Mouse (Mus musculus) gastrocnemius, postnatal 36 days (tissue): ENCODE data around the gene Nelfcd. TPM values are rescaled to one million over a fixed set of nuclear protein-coding genes. Genes with fewer than 3 reads are reported as not detected.

ENCODE experiments used
- DNase-seq, 2 experiments: peaks; one replicate each; pipeline ENCODE4 v3.0.0; 2022
- intact Hi-C: fragments of 180-260 bp; cut with DNase I; formaldehyde crosslinking; loops from one replicate; pipeline ENCODE4 v1.15.1; 2025
- total RNA-seq, 2 experiments: library from RNA; stranded (reverse); gene quantifications; 2 replicates each; pipeline ENCODE4 v1.2.3; 2021

The Nelfcd gene
- total RNA-seq, 2 experiments from 2014 or later: 19.2 to 21.2 TPM

DNA sequence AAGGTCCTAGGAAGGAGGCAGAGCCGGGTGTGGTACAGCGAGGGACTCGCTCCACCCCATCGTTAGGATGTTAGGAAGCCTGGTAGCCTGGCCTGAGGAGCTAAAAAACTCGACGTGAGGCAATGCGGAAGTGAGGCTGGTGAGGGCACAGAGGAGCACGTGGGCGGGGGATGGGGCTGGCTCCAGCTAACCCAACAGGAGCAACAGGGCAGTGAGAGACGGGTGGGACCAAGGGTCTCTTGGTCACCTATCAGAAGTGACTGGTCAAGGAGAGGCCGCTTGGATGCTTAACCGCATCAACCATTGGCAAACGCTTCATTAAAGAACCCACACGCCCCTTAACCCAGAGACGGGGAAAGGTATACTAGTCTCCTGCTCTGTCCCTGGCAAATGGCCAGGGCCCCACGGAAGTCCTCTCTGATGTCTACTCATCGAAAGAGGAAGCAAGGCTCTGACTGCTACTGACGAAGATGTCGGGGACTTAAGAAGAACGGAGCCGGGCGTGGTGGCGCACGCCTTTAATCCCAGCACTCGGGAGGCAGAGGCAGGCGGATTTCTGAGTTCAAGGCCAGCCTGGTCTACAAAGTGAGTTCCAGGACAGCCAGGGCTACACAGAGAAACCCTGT is 20.6 kb downstream of the Nelfcd start:
- intact Hi-C loops: no loop called here
- DNase-seq: no peak

DNA sequence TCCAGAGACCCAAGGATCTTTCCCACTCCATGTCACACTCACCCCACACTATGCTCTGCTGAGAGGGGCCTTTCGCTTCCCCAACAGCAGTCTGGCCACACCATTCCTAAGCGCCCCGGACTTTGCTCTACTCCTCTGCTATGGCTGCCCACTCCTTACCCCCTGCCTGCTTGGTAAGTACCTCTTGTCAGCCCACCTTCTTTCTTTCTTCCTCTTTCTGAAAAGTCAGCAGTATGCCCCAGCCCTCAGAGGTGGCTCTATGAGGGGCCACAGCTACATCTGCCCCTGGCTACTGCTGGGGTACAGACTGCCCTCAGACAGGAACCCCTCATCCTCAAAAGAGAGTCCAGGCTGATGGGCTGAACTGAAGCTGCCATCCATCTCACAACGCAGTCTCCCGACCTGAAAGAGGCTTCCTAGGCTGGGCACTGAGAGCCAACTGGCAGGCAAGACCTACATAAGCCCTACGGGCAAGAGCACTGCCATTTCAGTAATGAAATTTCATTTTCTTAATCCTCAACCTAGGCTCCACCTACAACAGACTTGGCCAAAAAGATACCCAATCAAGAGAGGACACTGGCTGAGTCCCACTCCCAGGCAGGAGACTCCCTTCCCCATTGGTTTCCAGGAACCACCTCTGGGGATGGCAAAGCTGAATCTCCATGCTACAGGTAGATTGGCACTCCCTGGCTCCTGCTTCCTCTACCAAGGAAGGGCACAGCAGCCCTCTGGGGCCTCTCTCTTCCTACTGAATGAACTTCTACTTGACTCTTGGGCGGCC is 21.5 kb downstream of the Nelfcd start:
- no peak for DNase-seq
- intact Hi-C loops: no loop called here

DNA sequence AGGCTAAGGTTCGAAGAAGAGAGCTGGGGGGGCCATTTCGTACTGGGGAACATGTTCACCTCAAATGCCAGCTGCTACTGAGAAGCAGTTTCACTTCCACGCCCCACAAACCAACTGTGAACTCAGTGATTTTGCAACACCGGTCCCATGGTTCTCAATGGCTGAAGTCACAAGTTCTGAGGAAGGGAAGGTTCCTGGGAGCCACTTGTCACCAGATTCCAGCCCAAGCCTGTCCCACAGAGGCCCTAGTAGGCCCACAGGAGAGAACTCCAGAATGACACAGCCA is 22.0 kb downstream of the Nelfcd start:
- intact Hi-C loops: no loop called here
- no peak for DNase-seq

DNA sequence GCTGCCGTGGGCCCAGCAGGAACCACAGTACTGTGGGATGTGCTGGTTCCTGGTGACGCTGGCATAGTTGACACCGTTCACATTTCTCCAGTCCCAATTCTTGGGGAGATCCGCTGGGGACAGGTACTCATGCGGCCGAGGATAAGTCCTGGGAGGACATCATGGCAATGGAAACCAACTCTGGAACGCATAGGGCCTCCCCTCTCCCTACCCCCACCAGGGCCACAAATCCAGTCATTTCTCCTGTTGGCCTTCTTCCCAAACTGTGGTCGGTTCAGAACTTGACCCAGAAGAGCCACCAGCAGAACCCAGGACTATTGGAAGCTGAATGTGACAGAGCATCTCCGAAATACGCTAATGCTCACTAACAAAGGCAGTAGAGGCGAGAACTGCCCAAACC is 22.6 kb downstream of the Nelfcd start:
- intact Hi-C loops: no loop called here
- no peak for DNase-seq

DNA sequence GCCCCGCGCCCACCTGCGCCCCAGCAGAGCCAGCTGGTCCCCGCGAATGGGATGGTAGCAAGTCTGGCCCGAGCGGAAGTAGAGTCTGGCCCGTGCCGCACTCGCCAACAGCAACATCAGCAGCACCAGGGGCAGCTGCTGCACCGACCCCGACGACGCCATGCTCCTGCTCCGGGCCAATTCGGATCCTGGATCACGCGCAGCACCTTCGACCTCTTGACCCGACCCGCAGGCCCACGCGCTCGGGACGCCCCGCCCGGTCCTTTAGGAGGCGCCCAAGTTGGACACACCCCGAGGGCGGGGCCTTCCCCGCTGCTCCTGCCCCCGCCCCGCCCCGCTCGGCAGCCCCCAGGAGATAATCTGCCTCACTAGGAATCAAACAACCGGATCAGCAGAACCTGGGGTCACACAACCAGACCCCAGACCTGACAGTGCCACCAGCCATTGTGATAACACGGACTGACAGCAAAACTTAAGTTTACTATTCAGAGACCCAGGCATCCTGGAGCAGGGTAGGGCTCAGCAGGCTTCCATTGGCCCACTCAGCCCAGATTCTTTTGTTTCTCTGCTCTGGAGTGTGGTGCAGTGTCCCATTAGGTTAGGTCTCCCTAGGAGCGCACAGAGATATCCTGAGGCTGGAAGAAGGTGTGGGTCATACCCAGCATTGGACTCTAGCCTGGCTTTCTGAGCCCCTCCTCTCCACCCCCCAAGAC is 23.3 kb downstream of the Nelfcd start, which contains the start of gene Ctsz:
Ctsz (minus strand) TSS at position 303 of the 713 bp plus-strand sequence.
- DNase-seq: peak; percentile 74 to 75
- intact Hi-C loops: no loop called here

DNA sequence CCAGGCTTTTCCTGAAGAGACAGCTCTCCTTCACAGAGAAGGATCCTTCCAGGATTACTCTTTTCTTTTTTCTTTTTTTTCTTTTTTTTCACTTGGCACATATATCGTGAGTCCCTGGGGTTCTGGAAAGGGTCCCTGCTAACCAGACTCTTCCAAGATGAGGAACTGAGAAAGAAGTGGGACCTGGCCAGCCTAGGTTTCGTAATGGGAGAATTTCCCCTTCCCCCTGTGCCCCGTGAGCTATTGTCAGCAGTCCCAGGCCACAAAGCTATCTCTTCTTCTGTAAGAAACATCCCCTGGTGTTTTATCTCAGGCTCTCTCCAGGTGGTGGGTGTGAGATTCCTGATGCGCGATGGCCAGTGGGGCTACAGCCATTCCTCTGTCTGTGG is 23.8 kb downstream of the Nelfcd start:
- intact Hi-C loops: no loop called here
- no peak for DNase-seq

DNA sequence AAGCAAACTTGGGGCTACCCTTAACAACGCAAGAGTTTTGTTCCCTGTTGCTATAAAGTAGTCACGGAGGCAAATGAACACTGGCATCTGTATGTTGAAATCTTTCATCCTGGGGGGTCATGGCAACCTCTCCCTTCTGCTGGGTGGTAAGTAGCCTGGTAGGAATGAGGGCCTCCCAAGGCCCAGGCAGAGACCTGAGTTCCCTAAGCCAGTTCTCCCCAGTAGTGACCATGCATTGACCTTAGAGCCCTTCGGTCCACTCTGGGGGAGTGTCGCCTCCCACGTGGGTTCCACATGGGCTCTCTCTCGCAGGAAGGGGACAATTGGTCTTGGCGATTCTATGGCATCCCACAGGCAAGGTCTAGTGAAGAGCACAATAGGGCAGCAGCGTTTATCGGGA is 24.4 kb downstream of the Nelfcd start:
- DNase-seq: no peak
- intact Hi-C loops: no loop called here

DNA sequence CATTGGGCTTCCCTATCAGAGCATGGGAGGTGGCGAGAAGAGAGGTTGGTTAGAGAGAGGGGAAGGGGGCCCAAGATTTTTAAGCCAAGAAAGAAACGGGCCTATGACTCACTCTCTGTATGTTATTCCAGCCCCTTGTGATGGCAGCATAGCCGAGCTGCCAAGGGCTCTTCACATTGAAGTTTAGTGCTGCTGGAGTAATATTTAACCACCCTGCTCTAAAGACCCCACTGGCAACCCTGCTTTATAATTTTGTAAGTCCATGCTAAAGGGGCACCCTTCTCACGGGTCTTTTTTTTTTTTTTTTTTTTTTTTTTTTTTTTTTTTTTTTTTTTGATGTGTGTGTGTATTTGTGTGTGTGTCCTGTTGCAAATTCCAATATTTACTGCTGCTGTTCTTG is 26.3 kb downstream of the Nelfcd start:
- intact Hi-C loops: no loop called here
- no peak for DNase-seq

DNA sequence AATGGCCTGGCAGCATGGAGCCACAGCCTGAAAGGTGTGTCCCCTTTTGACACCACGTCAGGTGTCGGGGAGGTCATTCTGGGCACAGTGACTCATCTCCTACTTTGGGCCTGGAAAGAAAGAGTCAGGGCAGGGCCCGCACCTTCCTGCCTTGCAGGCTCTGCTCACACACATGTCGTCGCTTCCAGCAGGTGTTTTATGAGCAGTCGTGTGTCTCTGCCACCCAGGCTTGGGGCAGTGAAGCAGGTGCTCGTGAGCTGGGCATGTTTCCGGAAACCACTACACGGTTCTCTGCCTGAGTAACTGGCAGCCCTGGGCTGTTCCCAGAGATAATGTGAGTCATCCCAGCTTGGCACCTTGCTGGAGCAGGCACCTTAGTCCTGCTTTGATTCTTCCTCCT is 26.9 kb downstream of the Nelfcd start:
- intact Hi-C loops: no loop called here
- no peak for DNase-seq

DNA sequence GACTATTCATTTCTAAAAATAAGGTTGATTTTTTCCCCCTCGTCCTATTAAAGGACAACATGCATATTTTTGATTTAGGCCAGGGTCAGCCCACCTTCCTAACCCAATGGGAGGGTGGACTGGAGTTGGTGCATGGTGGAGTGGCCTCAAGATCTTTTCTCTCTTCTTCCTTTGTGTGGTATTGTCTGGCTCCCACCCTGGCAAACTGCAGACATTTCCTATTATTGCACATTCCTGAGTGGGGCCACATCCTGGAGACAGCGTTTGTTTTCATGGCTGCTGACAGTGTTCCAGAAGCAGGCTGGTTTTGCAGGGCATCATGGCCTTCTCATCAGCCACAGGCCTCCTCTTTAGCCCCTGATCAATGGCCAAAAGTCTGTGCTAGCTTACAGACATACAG is 27.4 kb downstream of the Nelfcd start:
- intact Hi-C loops: no loop called here
- no peak for DNase-seq

DNA sequence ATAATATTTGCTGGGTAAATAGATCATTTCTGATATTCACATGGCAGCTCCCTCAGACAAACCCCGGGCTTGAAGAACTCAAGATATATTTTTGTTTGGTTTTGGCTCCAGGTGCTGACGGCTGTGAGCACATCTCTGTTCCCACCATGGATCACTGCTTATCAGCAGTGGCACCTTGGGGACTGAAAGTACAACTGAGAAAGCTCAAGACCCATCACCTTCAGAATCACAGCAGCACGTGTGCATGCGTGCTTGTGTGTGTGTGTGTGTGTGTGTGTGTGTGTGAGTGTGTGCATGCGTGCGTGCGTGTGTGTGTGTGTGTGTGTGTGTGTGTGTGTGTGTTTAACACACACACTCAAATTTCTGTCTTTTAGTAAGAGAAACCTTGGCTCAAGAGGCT is 28.8 kb downstream of the Nelfcd start:
- no peak for DNase-seq
- intact Hi-C loops: no loop called here

DNA sequence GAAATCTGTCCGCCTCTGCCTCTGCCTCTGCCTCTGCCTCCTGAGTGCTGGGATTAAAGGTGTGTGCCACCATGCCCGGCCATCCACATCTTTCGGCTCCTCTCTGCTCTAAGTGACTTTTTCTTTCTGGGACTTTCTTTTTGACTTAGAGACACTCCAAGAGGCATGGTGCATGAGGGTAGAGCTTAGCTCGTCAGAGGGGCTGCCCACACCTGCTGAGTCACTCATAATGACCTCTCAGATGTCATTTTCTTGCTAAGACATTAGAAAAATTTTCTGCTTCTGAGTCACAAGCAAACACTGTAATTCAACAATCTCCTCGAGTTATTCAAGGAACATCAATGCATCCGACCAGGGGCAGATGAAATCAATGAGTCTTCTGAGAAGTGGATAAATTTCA is 29.4 kb downstream of the Nelfcd start:
- DNase-seq: no peak
- intact Hi-C loops: no loop called here

DNA sequence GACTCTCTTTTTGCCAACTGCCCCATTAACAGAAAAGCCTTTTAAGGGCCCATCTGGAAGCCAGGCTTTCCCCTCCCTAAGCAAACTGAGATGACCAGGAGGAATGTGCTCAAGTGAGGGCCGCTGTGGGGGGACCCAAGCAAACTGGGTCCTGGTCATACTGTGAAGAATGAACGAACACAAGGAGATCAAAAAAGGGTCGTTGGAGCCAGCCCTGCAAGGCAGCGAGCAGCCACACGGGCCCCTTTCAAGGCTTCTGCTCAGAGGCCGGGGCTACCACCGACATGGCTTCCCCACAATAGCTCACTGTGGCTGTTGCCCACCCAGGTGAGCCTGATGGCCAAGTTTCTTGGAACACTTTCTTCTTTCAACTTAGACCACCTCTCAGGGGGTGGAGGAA is 30.9 kb downstream of the Nelfcd start:
- intact Hi-C loops: no loop called here
- DNase-seq: no peak

DNA sequence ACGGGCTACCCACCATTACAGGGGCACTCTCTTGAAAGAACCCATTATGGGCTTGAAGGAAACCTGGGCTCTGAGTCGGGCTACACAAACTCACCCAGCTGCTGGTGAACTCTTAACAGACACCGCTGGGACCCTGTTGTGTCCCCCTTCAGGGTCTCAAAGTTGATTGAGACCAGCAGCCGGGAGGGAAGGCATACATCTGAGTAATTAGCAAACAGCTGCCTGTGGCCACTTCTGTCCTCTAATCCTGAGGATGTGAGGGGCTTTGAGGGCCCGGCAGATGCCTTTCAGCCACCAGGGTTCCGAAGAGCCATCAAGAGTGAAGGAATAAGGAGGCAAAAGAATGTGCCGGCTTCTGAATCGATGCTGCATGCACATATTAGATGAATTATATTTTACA is 31.3 kb downstream of the Nelfcd start:
- no peak for DNase-seq
- intact Hi-C loops: no loop called here

DNA sequence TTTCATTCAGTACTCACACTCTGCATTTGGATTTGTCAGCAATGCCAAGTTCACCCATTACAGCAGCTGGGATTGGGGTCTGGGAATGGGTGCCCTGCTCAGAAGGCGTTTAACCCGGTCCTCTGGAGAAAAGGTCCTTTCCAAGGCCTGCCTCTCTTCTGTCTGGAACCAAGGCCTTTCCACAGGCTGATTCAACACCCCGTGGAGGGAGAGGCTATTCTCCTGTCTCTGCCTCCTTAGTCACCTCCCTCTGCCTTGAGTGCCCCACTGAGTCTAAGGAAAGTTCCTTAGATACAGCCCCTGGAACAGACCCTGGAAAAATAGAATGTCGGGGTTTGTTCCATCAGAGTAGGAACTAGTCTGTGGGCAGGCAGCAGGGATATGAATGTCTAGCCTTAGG is 32.8 kb downstream of the Nelfcd start:
- intact Hi-C loops: no loop called here
- DNase-seq: no peak

DNA sequence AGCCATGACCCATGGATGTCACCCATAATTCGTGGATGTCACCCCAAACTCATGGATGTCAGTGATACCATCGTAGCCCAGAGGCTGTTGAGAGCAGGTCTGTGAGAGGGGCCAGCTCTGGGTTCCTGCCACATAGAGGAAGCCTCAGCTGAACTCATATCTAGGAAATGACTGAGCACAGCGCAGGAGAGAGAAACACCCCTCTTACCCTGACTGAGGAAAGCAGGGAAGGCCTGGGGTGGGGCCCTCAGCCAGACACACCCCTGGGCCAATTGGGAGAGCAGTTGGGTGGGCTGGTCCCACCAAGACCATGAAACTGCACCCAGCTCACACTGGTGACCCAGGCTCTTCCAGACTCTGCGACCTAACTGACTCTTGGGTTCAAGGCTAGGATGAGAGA is 34.7 kb downstream of the Nelfcd start, which contains the start of gene Tubb1:
Tubb1 (plus strand) TSS at position 343 of the 400 bp plus-strand sequence.
- intact Hi-C loops: no loop called here
- no peak for DNase-seq

DNA sequence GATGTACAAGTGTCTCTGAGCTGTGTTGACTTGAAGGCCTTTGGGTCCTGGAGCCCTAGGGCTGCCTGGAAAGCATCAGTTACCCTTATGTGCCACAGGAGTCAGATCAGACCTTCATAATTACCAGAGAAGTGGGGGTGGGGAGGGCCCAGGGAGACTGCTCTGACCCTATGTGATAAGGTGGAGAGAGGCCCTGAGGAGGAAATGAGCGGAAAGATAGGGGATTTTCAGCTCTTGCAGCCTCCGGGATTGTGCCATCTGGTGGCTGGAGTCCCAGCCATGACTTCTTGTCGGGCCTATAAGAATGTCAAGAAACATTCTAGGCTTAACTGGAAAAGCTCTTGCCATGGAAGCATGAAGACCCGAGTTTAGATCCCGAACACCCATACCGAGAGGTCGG is 38.1 kb downstream of the Nelfcd start:
- DNase-seq: no peak
- intact Hi-C loops: no loop called here

DNA sequence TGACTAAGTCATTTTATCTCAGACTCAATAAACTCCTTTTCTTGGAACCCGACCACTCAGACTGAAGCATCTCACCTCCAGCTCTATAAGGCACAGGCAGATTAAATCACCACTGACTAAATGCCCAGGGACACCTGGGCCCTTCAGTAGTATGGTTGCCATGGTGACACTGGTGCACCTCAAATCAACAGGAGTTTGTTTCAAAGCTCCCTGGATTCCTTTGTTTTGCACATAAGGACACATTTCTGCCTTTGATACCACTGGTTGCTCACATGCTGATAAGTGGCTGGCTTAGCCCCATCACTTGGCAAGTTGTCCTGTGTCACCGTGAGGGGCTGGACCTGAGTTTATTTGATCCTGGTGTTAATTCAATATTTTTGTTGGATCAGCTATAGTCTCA is 43.8 kb downstream of the Nelfcd start:
- DNase-seq: no peak
- intact Hi-C loops: no loop called here

DNA sequence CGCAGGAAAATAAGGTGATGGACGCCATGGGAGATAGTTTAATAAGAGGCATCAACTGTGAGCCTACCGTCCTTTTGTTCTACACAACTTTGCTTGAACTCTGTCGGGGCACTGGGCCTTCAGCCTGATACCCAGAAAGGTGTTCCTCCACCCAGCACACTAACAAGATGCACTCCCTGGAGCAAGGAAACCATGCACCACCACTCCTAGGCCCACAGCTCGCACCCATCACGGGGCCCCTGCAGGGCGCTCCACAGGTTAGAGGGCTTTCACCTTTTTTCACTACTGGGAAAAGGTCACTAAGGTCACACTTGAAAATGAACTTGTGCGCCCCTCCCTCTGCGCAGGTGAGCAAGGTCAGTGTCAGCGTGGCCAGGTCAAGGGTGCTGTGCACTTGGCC is 47.8 kb downstream of the Nelfcd start:
- intact Hi-C loops: loop anchor here (5.0 kb wide), 1 partner anchor 136 kb away; no protein-coding TSS in a partner anchor
- DNase-seq: peak in 1 of 2 experiments; percentile 19

DNA sequence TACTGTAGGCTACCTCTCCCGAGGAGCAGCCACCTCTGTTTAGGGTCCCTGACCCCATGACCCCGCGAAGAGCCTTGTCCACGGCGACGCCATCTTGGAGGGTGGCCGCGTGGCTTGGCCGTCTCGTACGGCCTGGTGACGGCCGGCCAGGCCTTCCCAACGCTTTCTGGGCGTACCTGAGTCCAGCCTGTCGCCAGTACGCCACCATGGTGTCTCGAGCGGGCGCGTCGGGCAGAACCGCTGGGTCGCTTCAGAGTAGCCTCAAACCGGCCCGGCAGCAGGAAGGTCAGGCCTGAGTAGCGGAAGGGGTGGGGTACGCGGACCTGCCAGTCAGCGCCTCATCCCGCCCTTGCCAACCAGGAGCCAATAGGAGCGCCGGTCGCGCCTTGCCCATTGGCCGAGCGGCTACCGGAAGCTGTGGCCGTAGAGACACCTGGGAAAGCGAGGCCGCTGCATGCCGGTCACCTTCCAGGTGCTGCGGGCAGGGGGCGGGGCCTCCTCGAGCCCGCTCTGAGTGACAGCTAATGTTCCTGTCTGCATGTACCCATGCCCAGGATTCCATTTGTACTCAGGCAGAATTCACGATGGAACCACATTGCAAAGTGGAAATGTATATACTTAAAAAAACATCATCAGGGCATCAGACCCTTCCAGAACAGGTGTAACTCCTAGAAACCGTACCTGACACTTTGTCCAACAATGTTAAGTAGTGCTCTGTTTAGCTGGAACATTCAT is 48.4 kb downstream of the Nelfcd start, which contains the start of gene Atp5e:
Atp5e (minus strand) TSS at position 317 of the 735 bp plus-strand sequence.
- DNase-seq: peak; percentile 91 to 94
- intact Hi-C loops: loop anchor here (5.0 kb wide), 1 partner anchor 137 kb away; no protein-coding TSS in a partner anchor

DNA sequence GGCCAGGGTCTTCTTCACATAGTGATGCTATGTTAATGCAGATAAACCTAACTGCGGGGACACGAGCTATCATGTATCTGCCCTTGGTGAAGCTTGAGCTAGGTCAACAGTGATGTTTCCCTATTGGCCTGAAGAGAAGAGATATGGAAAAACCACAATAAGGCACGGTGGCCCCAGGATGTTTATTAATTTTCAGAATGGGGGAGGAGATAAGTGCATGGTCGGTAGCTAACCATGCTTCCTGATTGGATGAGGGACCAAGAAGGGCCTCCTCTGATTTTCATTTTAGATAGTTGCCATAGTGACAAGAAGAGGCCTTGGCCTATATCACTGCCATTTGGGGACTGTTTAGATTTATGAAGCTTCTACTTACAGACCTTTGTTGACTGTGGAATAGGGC is 54.7 kb downstream of the Nelfcd start:
- intact Hi-C loops: loop anchor here (5.0 kb wide), 1 partner anchor 138 kb away; no protein-coding TSS in a partner anchor
- DNase-seq: no peak
